Mouse (Mus musculus): ENCODE data around the gene Dbndd1. TPM values are rescaled to one million over a fixed set of nuclear protein-coding genes. Genes with fewer than 3 reads are reported as not detected.
"Not testable (repeated sequence)": the region's sequence is repeated elsewhere in the genome, so short reads cannot be mapped to it uniquely, and the experiment has no call there.

The Dbndd1 gene
- polyA plus RNA-seq, 1 experiment from 2014 or later, result 0.87 TPM

GRCm38 (mm10) chr8:123477737-123478258 is 37.5 kb downstream of the Dbndd1 start, which contains the start of gene Afg3l1:
Afg3l1 (plus strand) TSS chr8:123477903.
- WGBS, result under 1% methylated on average over 58 of the region's 58 CpGs
- TF ChIP-seq CTCF (IDR thresholded peaks at IDR 0.05; ENCODE audit: low read depth), result 0 out of 2 replicates have a peak, but pooled peaks have one; percentile 27
- Histone ChIP-seq H3K9me3 (ENCODE audit: control insufficient read depth) (no peaks in the 10 kb centered on the region), H3K27ac (ENCODE audit: low read depth, low read length) (peak within 1 kb of the TSS; percentile 84), H3K4me2 (replicated peaks; ENCODE audit: low read depth) (peak within 1 kb of the TSS; percentile 84), H3K4me1 (replicated peaks; ENCODE audit: control insufficient read depth, insufficient read depth, low read length) (peaks cover 8% of the 10 kb centered on the region; the same call in 1 of the 2 replicates), H3K4me3 (ENCODE audit: low read depth, low read length) (peak within 1 kb of the TSS; percentile 89), H3K9ac (ENCODE audit: low read depth, low read length) (peak within 1 kb of the TSS; percentile 81), H3K27me3 (replicated peaks; ENCODE audit: control insufficient read depth, insufficient read depth, low read length) (no peaks in the 10 kb centered on the region), H3K36me3 (ENCODE audit: control insufficient read depth, insufficient read depth) (peaks cover 23% of the 10 kb centered on the region; the same call in 1 of the 2 replicates)
- ATAC-seq, result peak; percentile 90

GRCm38 (mm10) chr8:123476911-123477736 is 38.1 kb downstream of the Dbndd1 start:
- peaks cover 8% of the 10 kb centered on the region; the same call in 1 of the 2 replicates for H3K4me1 ChIP-seq (replicated peaks; ENCODE audit: control insufficient read depth, insufficient read depth, low read length)
- peak overlapping the region; percentile 84 for H3K4me2 ChIP-seq (replicated peaks; ENCODE audit: low read depth)
- no peaks in the 10 kb centered on the region for H3K27me3 ChIP-seq (replicated peaks; ENCODE audit: control insufficient read depth, insufficient read depth, low read length)
- peak overlapping the region; percentile 89 for H3K4me3 ChIP-seq (ENCODE audit: low read depth, low read length)
- H3K9ac ChIP-seq (ENCODE audit: low read depth, low read length), result peak overlapping the region; percentile 81
- peaks cover 18% of the 10 kb centered on the region; the same call in 1 of the 2 replicates for H3K36me3 ChIP-seq (ENCODE audit: control insufficient read depth, insufficient read depth)
- WGBS, result 7% methylated on average over 34 of the region's 34 CpGs
- H3K9me3 ChIP-seq (ENCODE audit: control insufficient read depth), result no peaks in the 10 kb centered on the region
- H3K27ac ChIP-seq (ENCODE audit: low read depth, low read length), result peak overlapping the region; percentile 84
- no peak for TF ChIP-seq CTCF (IDR thresholded peaks at IDR 0.05; ENCODE audit: low read depth)
- ATAC-seq, result peak; percentile 29

- H3K4me2 ChIP-seq (replicated peaks; ENCODE audit: low read depth); H3K36me3 ChIP-seq (ENCODE audit: control insufficient read depth, insufficient read depth); H3K9ac ChIP-seq (ENCODE audit: low read depth, low read length); ATAC-seq; H3K4me1 ChIP-seq (replicated peaks; ENCODE audit: control insufficient read depth, insufficient read depth, low read length); H3K27me3 ChIP-seq (replicated peaks; ENCODE audit: control insufficient read depth, insufficient read depth, low read length); H3K9me3 ChIP-seq (ENCODE audit: control insufficient read depth); H3K27ac ChIP-seq (ENCODE audit: low read depth, low read length); H3K4me3 ChIP-seq (ENCODE audit: low read depth, low read length): not testable (repeated sequence)
- WGBS, result 61% methylated on average over 5 of the region's 5 CpGs
Measured at GRCm38 (mm10) chr8:123474549-123474948, 40.7 kb downstream of the Dbndd1 start.

GRCm38 (mm10) chr8:123472991-123473390 is 42.3 kb downstream of the Dbndd1 start:
- H3K9me3 ChIP-seq (ENCODE audit: control insufficient read depth); H3K36me3 ChIP-seq (ENCODE audit: control insufficient read depth, insufficient read depth); H3K4me2 ChIP-seq (replicated peaks; ENCODE audit: low read depth); H3K4me1 ChIP-seq (replicated peaks; ENCODE audit: control insufficient read depth, insufficient read depth, low read length); H3K27me3 ChIP-seq (replicated peaks; ENCODE audit: control insufficient read depth, insufficient read depth, low read length); ATAC-seq; H3K4me3 ChIP-seq (ENCODE audit: low read depth, low read length); H3K9ac ChIP-seq (ENCODE audit: low read depth, low read length); H3K27ac ChIP-seq (ENCODE audit: low read depth, low read length): not testable (repeated sequence)
- 31% methylated on average over 6 of the region's 6 CpGs for WGBS

- Histone ChIP-seq H3K4me3 (ENCODE audit: low read depth, low read length) (no peak overlapping the region), H3K4me2 (replicated peaks; ENCODE audit: low read depth) (no peak overlapping the region), H3K9ac (ENCODE audit: low read depth, low read length) (no peak overlapping the region), H3K9me3 (ENCODE audit: control insufficient read depth) (no peaks in the 10 kb centered on the region), H3K27me3 (replicated peaks; ENCODE audit: control insufficient read depth, insufficient read depth, low read length) (no peaks in the 10 kb centered on the region), H3K4me1 (replicated peaks; ENCODE audit: control insufficient read depth, insufficient read depth, low read length) (no peaks in the 10 kb centered on the region), H3K36me3 (ENCODE audit: control insufficient read depth, insufficient read depth) (0 out of 2 replicates have a peak, but pooled peaks cover 4% of the 10 kb centered on the region), H3K27ac (ENCODE audit: low read depth, low read length) (no peak overlapping the region)
- ATAC-seq, result no peak
- TF ChIP-seq CTCF (IDR thresholded peaks at IDR 0.05; ENCODE audit: low read depth), result no peak
- 64% methylated on average over 3 of the region's 3 CpGs for WGBS
Measured at GRCm38 (mm10) chr8:123467476-123467875, 47.8 kb downstream of the Dbndd1 start.

GRCm38 (mm10) chr8:123463651-123464050 is 51.6 kb downstream of the Dbndd1 start:
- no peaks in the 10 kb centered on the region for H3K27me3 ChIP-seq (replicated peaks; ENCODE audit: control insufficient read depth, insufficient read depth, low read length)
- H3K4me1 ChIP-seq (replicated peaks; ENCODE audit: control insufficient read depth, insufficient read depth, low read length), result no peaks in the 10 kb centered on the region
- H3K9ac ChIP-seq (ENCODE audit: low read depth, low read length), result no peak overlapping the region
- H3K4me2 ChIP-seq (replicated peaks; ENCODE audit: low read depth), result no peak overlapping the region
- H3K36me3 ChIP-seq (ENCODE audit: control insufficient read depth, insufficient read depth), result peaks cover 33% of the 10 kb centered on the region
- no peak for ATAC-seq
- TF ChIP-seq CTCF (IDR thresholded peaks at IDR 0.05; ENCODE audit: low read depth), result no peak
- H3K4me3 ChIP-seq (ENCODE audit: low read depth, low read length), result no peak overlapping the region
- no peak overlapping the region for H3K27ac ChIP-seq (ENCODE audit: low read depth, low read length)
- 83% methylated on average over 4 of the region's 4 CpGs for WGBS
- H3K9me3 ChIP-seq (ENCODE audit: control insufficient read depth), result no peaks in the 10 kb centered on the region

Other genes starting within 250 kb of the Dbndd1 start
- 5.3 and 7.8 TPM in 2 replicates for gene Fanca, start 196.9 kb downstream of the Dbndd1 start, polyA plus RNA-seq (2015; fragmentation: Nextera tagmentation; extraction: Ambion mirVana)
- gene Spire2, start 182.8 kb downstream of the Dbndd1 start, polyA plus RNA-seq (2015; fragmentation: Nextera tagmentation; extraction: Ambion mirVana), result 1.8 and 2.5 TPM in 2 replicates
- 147 and 178 TPM in 2 replicates for gene Tcf25, start 141.7 kb downstream of the Dbndd1 start, polyA plus RNA-seq (2015; fragmentation: Nextera tagmentation; extraction: Ambion mirVana)
- gene Mc1r, start 108.4 kb downstream of the Dbndd1 start, polyA plus RNA-seq (2015; fragmentation: Nextera tagmentation; extraction: Ambion mirVana), result not detected in 2 replicates
- 22.5 and 23.9 TPM in 2 replicates for gene Tubb3, start 104.0 kb downstream of the Dbndd1 start, polyA plus RNA-seq (2015; fragmentation: Nextera tagmentation; extraction: Ambion mirVana)
- gene Def8, start 91.9 kb downstream of the Dbndd1 start, polyA plus RNA-seq (2015; fragmentation: Nextera tagmentation; extraction: Ambion mirVana), result 16.6 and 18.4 TPM in 2 replicates
- gene Afg3l1, start 37.6 kb downstream of the Dbndd1 start, polyA plus RNA-seq (2015; fragmentation: Nextera tagmentation; extraction: Ambion mirVana), result 30.8 and 34.7 TPM in 2 replicates
- 6.8 TPM in 2 replicates for gene Gas8, start 3.4 kb upstream of the Dbndd1 start, polyA plus RNA-seq (2015; fragmentation: Nextera tagmentation; extraction: Ambion mirVana)
- 18.7 and 19.5 TPM in 2 replicates for gene Rhou, start 138.5 kb upstream of the Dbndd1 start, polyA plus RNA-seq (2015; fragmentation: Nextera tagmentation; extraction: Ambion mirVana)